Mouse (Mus musculus): Measurements from ENCODE around the gene Unc5a.

Unc5a gene

GRCm38 (mm10) chr13:55005691-55006414 is 56.6 kb downstream of the Unc5a start:
- no peak for DNase-seq

- peak; percentile 53 to 70 for DNase-seq
These were observed 57.2 kb downstream of the Unc5a start for GRCm38 (mm10) chr13:55006415-55006742.

- DNase-seq: no peak
These were observed 59.4 kb downstream of the Unc5a start for GRCm38 (mm10) chr13:55008589-55008988.

GRCm38 (mm10) chr13:55011103-55011502 is 61.9 kb downstream of the Unc5a start:
- no peak for DNase-seq

- no peak for DNase-seq
These were observed 62.8 kb downstream of the Unc5a start for GRCm38 (mm10) chr13:55011981-55012478.

GRCm38 (mm10) chr13:55013702-55014344 is 64.6 kb downstream of the Unc5a start:
- DNase-seq: no peak

- no peak for DNase-seq
These were observed 65.2 kb downstream of the Unc5a start for GRCm38 (mm10) chr13:55014451-55014850.

GRCm38 (mm10) chr13:55017154-55017897 is 68.1 kb downstream of the Unc5a start:
- DNase-seq: no peak

- no peak for DNase-seq
These were observed 68.8 kb downstream of the Unc5a start for GRCm38 (mm10) chr13:55017898-55018599.

- no peak for DNase-seq
These were observed 69.5 kb downstream of the Unc5a start for GRCm38 (mm10) chr13:55018700-55019099.

- no peak for DNase-seq
These were observed 70.0 kb downstream of the Unc5a start for GRCm38 (mm10) chr13:55019181-55019580.

GRCm38 (mm10) chr13:55020051-55020450 is 70.8 kb downstream of the Unc5a start:
- no peak for DNase-seq

GRCm38 (mm10) chr13:55021194-55021779 is 72.1 kb downstream of the Unc5a start, which contains the start of gene Hk3:
TSS of gene Hk3 (minus strand) at chr13:55021385.
- no peak for DNase-seq

GRCm38 (mm10) chr13:55022256-55022655 is 73.0 kb downstream of the Unc5a start:
- DNase-seq: no peak

- DNase-seq: no peak
These were observed 73.5 kb downstream of the Unc5a start for GRCm38 (mm10) chr13:55022715-55023114.

- DNase-seq: no peak
These were observed 75.0 kb downstream of the Unc5a start for GRCm38 (mm10) chr13:55024215-55024614.

- no peak for DNase-seq
These were observed 90.8 kb downstream of the Unc5a start for GRCm38 (mm10) chr13:55040016-55040415.

- no peak for DNase-seq
These were observed 98.5 kb downstream of the Unc5a start for GRCm38 (mm10) chr13:55047706-55048105.
